ENCODE assay signal across 8 mouse cellular contexts in genomic region chr2:51934574-51935334, GRCm38 (mm10). TPM values are rescaled to one million over a fixed set of nuclear protein-coding genes. Genes with fewer than 3 reads are reported as not detected.
DNase-seq lines count a peak whose midpoint lies in the region; ATAC-seq and TF ChIP-seq lines count a peak whose summit lies in the region.

Gene Rbm43, minus strand, starts transcription at chr2:51935163.

- H3K27ac ChIP-seq in forebrain, postnatal 0 days (ENCODE audit: low read depth, low read length) = peak within 1 kb of the TSS; percentile 21
- peak within 1 kb of the TSS; percentile 81 for H3K27ac ChIP-seq in layer of hippocampus, adult 2 months
- H3K27ac ChIP-seq in lung, embryonic 14.5 days (ENCODE audit: low read depth) = peak within 1 kb of the TSS; percentile 69

- 3% methylated on average over 48 of the region's 48 CpGs for WGBS in forebrain, postnatal 0 days
- under 1% methylated on average over 48 of the region's 48 CpGs for WGBS in lung, embryonic 14.5 days

- no peaks in the 10 kb centered on the region for H3K27me3 ChIP-seq in forebrain, postnatal 0 days (ENCODE audit: insufficient read depth, low read length)
- H3K27me3 ChIP-seq in lung, embryonic 14.5 days (ENCODE audit: insufficient read depth, low read length) = no peaks in the 10 kb centered on the region

- H3K36me3 ChIP-seq in forebrain, postnatal 0 days (ENCODE audit: insufficient read depth) = no peaks in the 10 kb centered on the region
- peaks cover 4% of the 10 kb centered on the region; the same call in 1 of the 2 replicates for H3K36me3 ChIP-seq in lung, embryonic 14.5 days (ENCODE audit: insufficient read depth)

- peak; percentile 84 for DNase-seq in MN1 (ENCODE audit: low spot score)
- peak; percentile 76 for DNase-seq in cerebellum, adult 8-10 months
- peak; percentile 83 for DNase-seq in forebrain, postnatal 0 days
- DNase-seq in heart, postnatal 36 days = peak; percentile 73 to 82
- peak; percentile 47 to 57 for DNase-seq in layer of hippocampus, adult 2 months (ENCODE audit: low spot score in 2 of 2)
- peak; percentile 83 for DNase-seq in lung, embryonic 14.5 days
- peak; percentile 73 to 78 for DNase-seq in thymus, adult 18-20 months

- H3K9ac ChIP-seq in forebrain, postnatal 0 days = peak within 1 kb of the TSS; percentile 67
- peak within 1 kb of the TSS; percentile 75 for H3K9ac ChIP-seq in lung, embryonic 14.5 days

- ATAC-seq in forebrain, postnatal 0 days = peak; percentile 95
- ATAC-seq in lung, embryonic 14.5 days (ENCODE audit: insufficient read depth) = peak; percentile 77
- peak; percentile 82 for ATAC-seq in neutrophil, adult 5-6 weeks (ENCODE audit: extremely low read depth, insufficient number of reproducible peaks, low FRiP score, poor library complexity, severe bottlenecking)

- peak within 1 kb of the TSS; percentile 57 for H3K4me3 ChIP-seq in forebrain, postnatal 0 days (ENCODE audit: low read depth, low read length)
- H3K4me3 ChIP-seq in layer of hippocampus, adult 2 months = peak within 1 kb of the TSS; percentile 86
- H3K4me3 ChIP-seq in lung, embryonic 14.5 days (ENCODE audit: low read depth, low read length) = peak within 1 kb of the TSS; percentile 64

- intact Hi-C loops in heart, postnatal 36 days (cut with DNase I) = loop anchor here (1.0 to 2.0 kb wide), 2 partner anchors 38 to 138 kb away; partner anchors contain the start of gene Rif1

- H3K9me3 ChIP-seq in forebrain, postnatal 0 days (ENCODE audit: low read length) = no peaks in the 10 kb centered on the region
- H3K9me3 ChIP-seq in lung, embryonic 14.5 days (ENCODE audit: low read depth, low read length) = no peaks in the 10 kb centered on the region

- TF ChIP-seq CTCF in forebrain, postnatal 0 days (IDR thresholded peaks at IDR 0.05; ENCODE audit: low read depth) = peak; percentile 64
- TF ChIP-seq CTCF in layer of hippocampus, adult 2 months (conservative IDR thresholded peaks at IDR 0.05) = peak; percentile 68
- peak; percentile 30 for TF ChIP-seq CTCF in lung, embryonic 14.5 days (IDR thresholded peaks at IDR 0.05; ENCODE audit: low read depth)

- peak within 1 kb of the TSS; percentile 84 for H3K4me2 ChIP-seq in forebrain, postnatal 0 days (ENCODE audit: low read depth)
- H3K4me2 ChIP-seq in lung, embryonic 14.5 days = peak within 1 kb of the TSS; percentile 90

- no peaks in the 10 kb centered on the region for H3K4me1 ChIP-seq in forebrain, postnatal 0 days (ENCODE audit: insufficient read depth)
- H3K4me1 ChIP-seq in lung, embryonic 14.5 days (ENCODE audit: insufficient read depth) = no peaks in the 10 kb centered on the region

RNA-seq across cellular contexts. Expression of gene Rbm43, which starts in this region (rescaled TPM):
- total RNA-seq in forebrain, postnatal 0 days (2014; rRNA removed) = 13.7 and 14.4 TPM in 2 replicates
- 13.8 and 15.0 TPM in 2 replicates for polyA plus RNA-seq in forebrain, postnatal 0 days (2015; fragmentation: Nextera tagmentation; extraction: Ambion mirVana)
- 1 to 10 TPM; 3.4 to 5.1 TPM for total RNA-seq in heart, postnatal 36 days (2021)
- total RNA-seq in layer of hippocampus, adult 2 months (2021) = 10 to 100 TPM; 17.0 to 17.9 TPM
- polyA plus RNA-seq in lung, embryonic 14.5 days (2014; fragmentation: Nextera tagmentation; extraction: Ambion mirVana) = 18.2 and 19.2 TPM in 2 replicates
- 34.3 and 40.2 TPM in 2 replicates for total RNA-seq in neutrophil, adult 5-6 weeks (2017)

Comparison
In these comparisons a context has a peak if more than half of its experiments do, and no peak if none do; other contexts are left out.
1. Peak in every context shown above with its lines: DNase-seq, ATAC-seq, H3K4me3 ChIP-seq and H3K27ac ChIP-seq.
2. H3K27ac ChIP-seq: peak in every context shown above with its lines; median percentile 81 in layer of hippocampus, adult 2 months; 69 in lung, embryonic 14.5 days; 21 in forebrain, postnatal 0 days.